Mouse (Mus musculus) right cerebral cortex, adult 2 months (tissue): ENCODE data around the gene Taf5l.
A peak's percentile ranks its signal among the peaks of the same experiment; 100 is the strongest.
"Not testable (repeated sequence)": the region's sequence is repeated elsewhere in the genome, so short reads cannot be mapped to it uniquely, and the experiment has no call there.

Source experiments
- DNase-seq, 2 experiments: peaks; one replicate each; pipeline ENCODE4 v3.0.0; 2021 to 2022; ENCODE audit warnings: low spot score in 2 of 2

Gene Taf5l

GRCm38 (mm10) chr8:123960556-123960955 is 60.6 kb downstream of the Taf5l start:
- not testable (repeated sequence) for DNase-seq

GRCm38 (mm10) chr8:123960056-123960455 is 61.1 kb downstream of the Taf5l start:
- DNase-seq = no peak

- no peak for DNase-seq
Observed at GRCm38 (mm10) chr8:123959473-123959872, 61.7 kb downstream of the Taf5l start.

GRCm38 (mm10) chr8:123958130-123958529 is 63.1 kb downstream of the Taf5l start:
- peak; percentile 31 to 57 for DNase-seq

GRCm38 (mm10) chr8:123954246-123954645 is 67.0 kb downstream of the Taf5l start:
- no peak for DNase-seq

- no peak for DNase-seq
Observed at GRCm38 (mm10) chr8:123953686-123954085, 67.5 kb downstream of the Taf5l start.

GRCm38 (mm10) chr8:123950077-123950802 is 71.0 kb downstream of the Taf5l start:
- DNase-seq = peak; percentile 53 to 67

- DNase-seq = no peak
Observed at GRCm38 (mm10) chr8:123949686-123949986, 71.6 kb downstream of the Taf5l start.

- DNase-seq = peak; percentile 99 to 100
Observed at GRCm38 (mm10) chr8:123948942-123949685, 72.1 kb downstream of the Taf5l start, which contains the start of gene Nup133. Gene Nup133 (minus strand): TSS chr8:123949265.
